Mouse (Mus musculus) retina, adult 2 months (tissue): Measurements from ENCODE around the gene Pkig.

ENCODE experiments used
- DNase-seq: peaks from one replicate; pipeline ENCODE4 v3.0.0-alpha.2; 2012; ENCODE audit warnings: low read depth, low spot score

Gene Pkig

GRCm38 (mm10) chr2:163756723-163757122, 98.5 kb downstream of the Pkig start:
- no peak for DNase-seq

- no peak for DNase-seq
Observed at GRCm38 (mm10) chr2:163758146-163758545, 100.0 kb downstream of the Pkig start.

- DNase-seq, result no peak
Observed at GRCm38 (mm10) chr2:163760589-163760988, 102.4 kb downstream of the Pkig start.

- no peak for DNase-seq
Observed at GRCm38 (mm10) chr2:163761402-163761801, 103.2 kb downstream of the Pkig start.

GRCm38 (mm10) chr2:163766261-163766660, 108.1 kb downstream of the Pkig start:
- DNase-seq, result no peak

- DNase-seq, result no peak
Observed at GRCm38 (mm10) chr2:163766890-163767289, 108.7 kb downstream of the Pkig start.

- no peak for DNase-seq
Observed at GRCm38 (mm10) chr2:163770731-163771130, 112.5 kb downstream of the Pkig start.
